Mouse (Mus musculus) CH12.LX (cell line): ENCODE data around the gene Ifnar1.

Experiments
- CHD1 ChIP-seq: IDR thresholded peaks from 2 replicates; pipeline ENCODE4 v1.6.1; 2012; ENCODE audit warnings: low read depth, low read length, improper control_type of control experiment, inconsistent platforms
- CHD2 ChIP-seq: IDR thresholded peaks from 2 replicates; pipeline ENCODE4 v1.6.1; 2011; ENCODE audit warnings: low read length, improper control_type of control experiment
- CTCF ChIP-seq, 2 experiments: IDR thresholded peaks in 1 of 2; conservative IDR thresholded peaks in 1 of 2; 2 replicates each; pipeline ENCODE4 v1.5.1; 2011 to 2012; ENCODE audit warnings: low read depth in 2 of 2, low read length in 2 of 2, improper control_type of control experiment in 1 of 2, inconsistent platforms in 1 of 2, mild to moderate bottlenecking in 1 of 2, moderate library complexity in 1 of 2
- EP300 ChIP-seq: IDR thresholded peaks from 2 replicates; pipeline ENCODE4 v1.6.1; 2011; ENCODE audit warnings: low read length, improper control_type of control experiment
- HCFC1 ChIP-seq: IDR thresholded peaks from 2 replicates; pipeline ENCODE4 v1.6.1; 2012; ENCODE audit warnings: low read depth, mild to moderate bottlenecking, inconsistent platforms, low read length, improper control_type of control experiment
- MAX ChIP-seq: IDR thresholded peaks from 2 replicates; pipeline ENCODE4 v1.6.1; 2011; ENCODE audit warnings: low read length, improper control_type of control experiment
- NRF1 ChIP-seq: IDR thresholded peaks from 2 replicates; pipeline ENCODE4 v1.6.1; 2014; ENCODE audit warnings: low read depth, mild to moderate bottlenecking, inconsistent platforms, low read length, improper control_type of control experiment, moderate library complexity
- POLR2A ChIP-seq: IDR thresholded peaks from 2 replicates; pipeline ENCODE4 v1.6.1; 2011; ENCODE audit warnings: low read depth, mild to moderate bottlenecking, improper control_type of control experiment, low read length
- POLR2AphosphoS2 ChIP-seq: IDR thresholded peaks from 2 replicates; pipeline ENCODE4 v1.6.1; 2011; ENCODE audit warnings: low read depth, low read length, improper control_type of control experiment
- TCF12 ChIP-seq: IDR thresholded peaks from 2 replicates; pipeline ENCODE4 v1.6.1; 2014; ENCODE audit warnings: low read depth, mild to moderate bottlenecking, inconsistent platforms, low read length, improper control_type of control experiment
- UBTF ChIP-seq: IDR thresholded peaks from 2 replicates; pipeline ENCODE4 v1.6.1; 2012; ENCODE audit warnings: low read depth, mild to moderate bottlenecking, inconsistent platforms, low read length, improper control_type of control experiment, moderate library complexity
- ZKSCAN1 ChIP-seq: IDR thresholded peaks from 2 replicates; pipeline ENCODE4 v1.6.1; 2012; ENCODE audit warnings: low read depth, inconsistent platforms, low read length, improper control_type of control experiment, borderline replicate concordance
- ZNF384 ChIP-seq: IDR thresholded peaks from 2 replicates; pipeline ENCODE4 v1.6.1; 2012; ENCODE audit warnings: low read depth, low read length, improper control_type of control experiment, inconsistent platforms

GRCm38 (mm10) chr16:91445566-91445965 lies 39.5 kb upstream of the Ifnar1 start:
- TF ChIP-seq MAX (peak; percentile 48; the same call in 1 of the 2 replicates), CTCF (conservative IDR thresholded peaks at IDR 0.05 in 1 of 2, IDR thresholded peaks at IDR 0.05 in 1 of 2; ENCODE audit: low read depth in 2 of 2, low read length in 2 of 2) (no peak), ZNF384 (no peak), POLR2A (no peak), POLR2AphosphoS2 (no peak), CHD2 (no peak), NRF1 (no peak), CHD1 (no peak), ZKSCAN1 (no peak), EP300 (0 out of 2 replicates have a peak, but pooled peaks have one; percentile 14), UBTF (no peak), HCFC1 (no peak), TCF12 (no peak)
